Mouse (Mus musculus) ES-Bruce4 (cell line): ENCODE results near the gene Znrf3.

Experiments
- EP300 ChIP-seq: IDR thresholded peaks from 2 replicates; pipeline ENCODE4 v1.6.1; 2011; ENCODE audit warnings: low read depth, low read length; ENCODE audit not compliant: insufficient read depth
- POLR2A ChIP-seq: IDR thresholded peaks from one replicate; pipeline ENCODE4 v1.8.1; 2011; ENCODE audit warnings: low read length; ENCODE audit not compliant: insufficient read depth

- no peak for TF ChIP-seq EP300
- no peak for TF ChIP-seq POLR2A
Observed at GRCm38 (mm10) chr11:5275216-5275615, 169.4 kb downstream of the Znrf3 start.
